Mouse (Mus musculus) embryonic facial prominence, embryonic 14.5 days (tissue): ENCODE results near the gene Prdx5. TPM values are rescaled to one million over a fixed set of nuclear protein-coding genes. Genes with fewer than 3 reads are reported as not detected.

Experiments
- ATAC-seq: fragments of 200-750 bp; cut with Nextera tagmentation; 2 replicates; pipeline ENCODE4 v1.8.0; 2017; ENCODE audit warnings: low read depth, moderate number of reproducible peaks, moderate TSS enrichment
- DNase-seq: peaks from one replicate; pipeline ENCODE4 v3.0.0-alpha.2; 2015; ENCODE audit warnings: low spot score
- H3K27ac ChIP-seq: fragments of 300-500 bp; sonication (generic); replicated peaks from 2 replicates; pipeline ENCODE4 v1.5.1; 2014; ENCODE audit warnings: low read depth, mild to moderate bottlenecking, low read length, moderate library complexity
- H3K27me3 ChIP-seq: fragments of 300-500 bp; sonication (generic); replicated peaks from 2 replicates; pipeline ENCODE4 v1.6.1; 2014; ENCODE audit warnings: low read length; ENCODE audit not compliant: control insufficient read depth, insufficient read depth
- H3K36me3 ChIP-seq: fragments of 300-500 bp; sonication (generic); 2 replicates; pipeline ENCODE4 v1.6.1; 2014; ENCODE audit warnings: low read length, mixed read lengths; ENCODE audit not compliant: control insufficient read depth, insufficient read depth
- H3K4me1 ChIP-seq: fragments of 300-500 bp; sonication (generic); 2 replicates; pipeline ENCODE4 v1.6.1; 2014; ENCODE audit warnings: antibody characterized with exemption, low read length; ENCODE audit not compliant: control insufficient read depth, insufficient read depth
- H3K4me2 ChIP-seq: fragments of 300-500 bp; sonication (generic); 2 replicates; pipeline ENCODE4 v1.6.1; 2014; ENCODE audit warnings: low read depth, mild to moderate bottlenecking, low read length, moderate library complexity, mixed read lengths
- H3K4me3 ChIP-seq: fragments of 300-500 bp; sonication (generic); 2 replicates; pipeline ENCODE4 v1.5.1; 2014; ENCODE audit warnings: low read depth, mild to moderate bottlenecking, low read length
- H3K9ac ChIP-seq: fragments of 300-500 bp; sonication (generic); 2 replicates; pipeline ENCODE4 v1.6.1; 2014; ENCODE audit warnings: low read depth, mild to moderate bottlenecking, low read length, moderate library complexity, mixed read lengths
- H3K9me3 ChIP-seq: fragments of 300-500 bp; sonication (generic); 2 replicates; pipeline ENCODE4 v1.6.1; 2016; ENCODE audit warnings: low read length; ENCODE audit not compliant: control insufficient read depth
- WGBS: fragments of 180-500 bp; shearing (Covaris S2); extraction: QIAGEN DNeasy Blood & Tissue Kit; methylation state at CpG from one replicate; pipeline ENCODE4 v1.1.7; 2014; 5-methylcytosine and 5-hydroxymethylcytosine counted together
- polyA plus RNA-seq: library from polyadenylated mRNA; unstranded; fragments of >200 nt; fragmentation: Nextera tagmentation; extraction: Ambion mirVana; gene quantifications from 2 replicates; pipeline ENCODE4 v1.2.1, GENCODE M21; 2014

Prdx5 gene
- polyA plus RNA-seq, 1 experiment from 2014 or later: 243 TPM

GRCm38 (mm10) chr19:6940396-6941351, 30.8 kb upstream of the Prdx5 start:
- 27% methylated on average over 22 of the region's 29 CpGs for WGBS
- Histone ChIP-seq H3K4me2 (peak overlapping the region; percentile 99), H3K4me3 (peak overlapping the region; percentile 90), H3K36me3 (peaks cover 4% of the 10 kb centered on the region; the same call in 1 of the 2 replicates), H3K9ac (peak overlapping the region; percentile 87), H3K27ac (peak overlapping the region; percentile 52), H3K9me3 (no peaks in the 10 kb centered on the region), H3K27me3 (peaks cover 8% of the 10 kb centered on the region), H3K4me1 (peaks cover 15% of the 10 kb centered on the region)
- DNase-seq (no peak), ATAC-seq (no peak)

DNA sequence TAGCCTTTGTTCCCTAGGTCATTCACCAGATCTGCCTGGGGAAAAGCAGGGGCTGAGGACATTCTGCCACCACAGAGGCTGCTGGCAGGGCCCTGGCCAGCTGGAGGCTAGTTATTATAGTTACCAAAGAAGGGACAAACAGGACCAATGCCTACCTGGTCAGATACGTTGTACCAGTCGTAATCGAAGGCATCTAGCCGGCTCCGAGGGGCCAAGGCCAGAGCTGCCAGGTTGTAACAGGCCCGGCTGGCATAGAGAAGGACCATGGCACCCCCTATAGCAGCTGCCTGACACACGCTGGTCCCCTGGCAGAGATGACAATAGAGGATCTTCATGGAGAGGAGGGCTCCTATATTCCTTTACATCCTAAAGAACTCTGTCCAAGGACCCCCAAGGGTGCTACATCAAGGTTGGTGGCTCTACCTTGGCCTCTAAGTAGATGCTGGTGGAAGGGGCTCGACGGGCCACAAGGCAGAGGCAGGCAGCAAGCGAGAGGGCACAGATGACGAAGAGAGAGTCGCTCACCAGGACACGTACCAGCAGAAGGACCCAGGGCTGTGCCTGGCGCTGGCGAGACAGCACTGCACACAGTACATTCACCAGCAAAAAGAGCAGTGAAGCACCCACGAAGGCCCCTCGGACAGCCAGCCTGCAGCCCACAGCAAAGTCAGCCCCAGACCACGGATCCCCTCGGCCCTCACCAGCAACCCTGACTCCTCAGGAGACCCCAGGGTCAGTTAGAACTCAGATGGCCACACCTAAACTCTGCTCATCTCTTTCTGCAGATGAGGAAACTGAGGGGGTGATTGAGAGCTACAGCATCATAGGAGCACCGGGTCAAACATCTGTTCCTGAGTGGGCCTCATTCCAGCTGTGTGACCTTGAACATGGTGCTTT, 29.4 kb upstream of the Prdx5 start:
- Histone ChIP-seq H3K4me3 (no peak overlapping the region), H3K4me1 (peaks cover 15% of the 10 kb centered on the region), H3K9me3 (no peaks in the 10 kb centered on the region), H3K36me3 (no peaks in the 10 kb centered on the region), H3K27me3 (peaks cover 21% of the 10 kb centered on the region), H3K27ac (no peak overlapping the region), H3K9ac (no peak overlapping the region), H3K4me2 (peak overlapping the region; percentile 99; the same call in 1 of the 2 replicates)
- 88% methylated on average over 20 of the region's 20 CpGs for WGBS
- no peak for DNase-seq
- no peak for ATAC-seq

DNA sequence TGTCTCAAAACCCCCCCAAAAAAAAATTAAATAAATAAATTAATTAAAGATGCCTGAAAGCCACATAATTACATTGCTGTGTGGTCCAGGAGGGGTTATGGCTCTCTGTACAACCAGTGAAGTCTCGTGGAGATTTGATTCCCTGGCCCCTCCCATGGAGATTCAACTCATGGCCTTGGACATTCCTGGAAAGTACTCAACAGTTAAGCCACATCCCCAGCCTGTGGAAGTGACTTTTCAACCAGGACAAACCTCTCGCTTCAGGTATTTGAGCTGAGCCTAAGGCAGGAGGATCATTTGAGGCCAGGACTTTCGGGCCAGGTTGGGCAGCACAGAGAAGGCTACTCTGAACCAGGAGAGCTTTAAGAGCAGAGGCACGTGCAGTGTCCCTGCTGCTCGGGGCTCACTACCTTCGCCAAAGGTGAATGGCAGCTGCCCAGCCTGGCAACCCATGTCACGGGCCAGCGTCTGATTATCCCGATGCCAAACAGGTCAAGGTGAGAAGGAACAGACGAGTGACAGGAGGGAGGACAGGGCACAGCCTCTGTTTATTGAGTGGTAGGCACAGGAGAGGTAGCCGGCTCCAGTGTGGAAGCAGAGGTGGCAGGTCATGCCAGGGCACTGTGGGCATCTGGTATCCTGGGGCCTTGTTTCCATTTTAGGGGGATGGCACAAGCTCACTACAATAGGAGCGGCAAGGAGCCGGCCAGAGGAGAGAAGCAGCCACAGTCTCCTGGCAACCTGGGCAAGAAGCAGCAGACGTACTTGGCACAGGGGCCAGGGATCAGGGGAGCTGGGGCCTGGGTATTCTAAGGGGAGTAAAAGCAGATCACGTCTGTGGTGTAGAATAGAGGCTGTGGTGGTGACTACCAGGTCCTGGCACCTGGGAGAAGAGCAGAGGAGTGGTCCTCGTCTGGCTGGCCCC, 27.9 kb upstream of the Prdx5 start:
- Histone ChIP-seq H3K27ac (no peak overlapping the region), H3K4me3 (no peak overlapping the region), H3K36me3 (no peaks in the 10 kb centered on the region), H3K27me3 (peaks cover 36% of the 10 kb centered on the region), H3K9ac (0 out of 2 replicates have a peak overlapping the region, but pooled peaks have one; percentile 10), H3K9me3 (no peaks in the 10 kb centered on the region), H3K4me2 (no peak overlapping the region), H3K4me1 (peaks cover 20% of the 10 kb centered on the region)
- ATAC-seq (no peak), DNase-seq (no peak)
- 77% methylated on average over 16 of the region's 16 CpGs for WGBS

GRCm38 (mm10) chr19:6936299-6936698, 26.4 kb upstream of the Prdx5 start:
- DNase-seq (no peak), ATAC-seq (no peak)
- H3K36me3 ChIP-seq: no peaks in the 10 kb centered on the region
- peaks cover 18% of the 10 kb centered on the region; the same call in 1 of the 2 replicates for H3K4me1 ChIP-seq
- no peak overlapping the region for H3K27ac ChIP-seq
- peaks cover 51% of the 10 kb centered on the region for H3K27me3 ChIP-seq
- H3K4me3 ChIP-seq: no peak overlapping the region
- 18% methylated on average over 3 of the region's 3 CpGs for WGBS
- H3K9ac ChIP-seq: no peak overlapping the region
- H3K9me3 ChIP-seq: no peaks in the 10 kb centered on the region
- H3K4me2 ChIP-seq: no peak overlapping the region

DNA sequence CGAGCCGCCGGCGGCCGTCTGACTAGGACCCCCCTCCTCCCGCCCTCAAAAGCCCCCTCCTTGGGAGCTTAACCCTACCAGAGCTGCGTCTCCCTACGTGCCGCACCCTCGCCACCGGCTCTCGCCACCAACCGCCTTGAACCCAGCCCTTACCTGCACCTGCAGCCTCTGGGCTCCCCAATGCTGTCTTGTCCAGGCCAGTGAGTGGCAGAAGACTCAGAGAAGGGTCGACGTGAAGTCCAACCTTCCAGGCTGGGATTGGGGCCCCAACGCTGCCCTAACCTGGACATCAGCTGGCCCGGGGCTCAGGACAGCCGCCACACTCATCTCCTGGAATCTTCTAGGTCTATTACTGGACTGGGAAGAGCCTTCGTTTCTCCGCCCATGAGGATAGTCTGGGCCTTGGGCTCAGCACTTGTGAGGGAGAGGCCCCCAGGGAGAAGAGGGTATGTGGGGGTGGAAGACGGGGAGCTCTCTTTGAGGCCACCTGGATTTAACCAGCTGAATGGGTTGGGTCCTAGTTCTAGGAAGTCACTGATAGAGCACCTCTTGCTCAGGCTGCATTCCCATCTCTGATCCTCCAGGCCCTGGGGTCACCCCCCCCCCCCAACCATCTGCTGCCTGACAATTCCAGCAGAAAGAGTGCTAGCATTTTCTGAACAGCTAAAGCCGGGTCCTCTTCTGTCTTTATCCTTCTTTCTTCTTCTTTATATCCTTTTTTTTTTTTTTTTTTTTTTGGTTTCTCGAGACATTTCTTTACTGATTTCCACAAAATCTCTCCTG, 24.5 kb upstream of the Prdx5 start, which contains the start of gene Kcnk4:
Gene Kcnk4, minus strand, starts transcription at position 321 of the 783 bp plus-strand sequence.
- Histone ChIP-seq H3K4me3 (peak within 1 kb of the TSS; percentile 37), H3K9me3 (no peaks in the 10 kb centered on the region), H3K9ac (peak within 1 kb of the TSS; percentile 52), H3K4me1 (peaks cover 6% of the 10 kb centered on the region; the same call in 1 of the 2 replicates), H3K27ac (no peak within 1 kb of the TSS), H3K4me2 (peak within 1 kb of the TSS; percentile 61), H3K27me3 (peaks cover 64% of the 10 kb centered on the region), H3K36me3 (no peaks in the 10 kb centered on the region)
- 11% methylated on average over 17 of the region's 23 CpGs for WGBS
- DNase-seq (no peak), ATAC-seq (no peak)

DNA sequence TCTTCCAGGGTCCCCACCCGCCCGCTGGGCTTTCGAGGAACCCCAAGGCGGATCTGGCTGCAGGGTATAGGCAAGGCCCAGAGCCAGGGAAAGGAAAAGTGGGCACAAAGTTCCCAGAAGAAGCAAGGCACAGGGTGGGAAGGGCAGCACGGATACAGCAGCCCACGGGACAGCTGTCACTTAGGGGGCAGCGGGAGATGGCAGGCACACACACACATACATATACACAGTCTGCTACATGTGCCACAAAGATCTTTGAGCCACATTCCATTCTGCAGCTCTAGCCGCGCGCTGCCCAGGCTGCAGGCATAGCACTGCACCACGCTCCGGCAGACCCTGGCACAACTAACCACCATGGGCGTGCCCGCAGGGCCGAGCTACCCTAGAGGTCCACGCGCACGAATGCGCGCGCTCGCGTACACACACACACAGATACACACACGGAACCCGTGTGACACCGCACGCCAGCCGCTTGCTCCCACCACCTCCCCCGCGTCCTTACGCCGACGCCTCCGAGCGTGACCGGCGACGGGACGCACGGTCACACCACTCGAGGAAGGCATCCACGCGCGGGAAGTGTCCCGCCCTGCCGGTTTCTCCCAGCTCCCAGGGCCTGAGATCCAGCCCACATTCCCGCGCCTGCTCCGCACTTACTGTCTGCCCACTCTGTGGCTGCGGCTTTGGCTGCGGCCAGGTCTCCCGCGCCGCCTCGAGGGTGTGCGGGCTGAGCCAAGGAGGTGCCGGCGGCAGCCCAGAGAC, 23.7 kb upstream of the Prdx5 start:
- Histone ChIP-seq H3K9ac (peak overlapping the region; percentile 52), H3K27ac (no peak overlapping the region), H3K4me2 (peak overlapping the region; percentile 61), H3K27me3 (peaks cover 72% of the 10 kb centered on the region), H3K36me3 (no peaks in the 10 kb centered on the region), H3K4me1 (peaks cover 6% of the 10 kb centered on the region; the same call in 1 of the 2 replicates), H3K9me3 (no peaks in the 10 kb centered on the region), H3K4me3 (peak overlapping the region; percentile 37)
- peak; percentile 39 for DNase-seq
- peak; percentile 70 for ATAC-seq
- 4% methylated on average over 39 of the region's 58 CpGs for WGBS

- no peak overlapping the region for H3K27ac ChIP-seq
- DNase-seq (no peak), ATAC-seq (no peak)
- 24% methylated on average over 4 of the region's 4 CpGs for WGBS
- H3K36me3 ChIP-seq: no peaks in the 10 kb centered on the region
- peak overlapping the region; percentile 37 for H3K4me3 ChIP-seq
- H3K4me2 ChIP-seq: peak overlapping the region; percentile 61
- no peak overlapping the region for H3K9ac ChIP-seq
- no peaks in the 10 kb centered on the region for H3K9me3 ChIP-seq
- peaks cover 6% of the 10 kb centered on the region; the same call in 1 of the 2 replicates for H3K4me1 ChIP-seq
- H3K27me3 ChIP-seq: peaks cover 76% of the 10 kb centered on the region
These were observed 23.2 kb upstream of the Prdx5 start for GRCm38 (mm10) chr19:6933102-6933435.
